Mouse (Mus musculus) T-cell, adult 2 months (primary cell): Measurements from ENCODE around the gene Sgsh.

Experiments used
- DNase-seq: peaks from one replicate; pipeline ENCODE4 v3.0.0; 2022; ENCODE audit warnings: low spot score

Sgsh gene

DNA sequence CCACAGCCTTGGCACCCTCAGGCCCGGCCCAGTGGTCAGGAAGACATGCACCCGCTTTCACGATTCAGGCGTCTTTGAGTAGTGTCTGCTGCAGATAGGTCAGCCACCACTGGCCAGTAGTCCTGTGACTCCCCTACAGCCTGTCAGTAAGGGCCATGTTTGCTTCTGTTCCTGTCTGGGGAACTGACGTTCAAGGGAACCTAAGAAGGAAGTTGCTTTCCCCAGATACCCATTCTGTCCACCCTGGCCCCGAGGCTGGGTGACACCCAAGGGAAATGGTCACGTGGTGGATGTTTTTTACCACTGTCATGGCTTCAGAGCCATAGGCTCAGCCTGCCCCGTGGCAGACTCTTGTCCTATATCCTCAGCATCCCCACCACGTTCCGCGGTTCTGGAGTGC is 22.0 kb upstream of the Sgsh start:
- no peak for DNase-seq

DNA sequence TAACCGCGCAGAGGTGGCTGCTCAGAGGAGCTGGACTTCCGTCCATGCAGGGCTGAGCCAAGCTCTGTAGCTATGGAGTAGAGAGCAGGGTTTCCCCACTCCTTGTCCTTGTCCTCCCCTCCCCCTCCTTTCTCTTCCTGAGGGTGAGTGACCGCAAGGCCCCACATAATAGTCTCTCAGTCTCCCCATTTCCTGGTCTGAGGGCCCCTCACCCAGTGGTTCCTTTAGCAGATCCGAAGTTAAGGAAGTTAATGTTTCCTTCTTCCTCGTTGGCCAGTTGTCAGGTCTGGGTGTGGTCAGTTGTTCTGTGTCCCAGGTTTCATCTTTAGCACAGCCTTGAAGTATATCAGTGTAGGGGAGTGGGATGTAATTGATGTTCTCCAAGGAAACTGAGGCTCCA is 20.1 kb upstream of the Sgsh start:
- DNase-seq = no peak

DNA sequence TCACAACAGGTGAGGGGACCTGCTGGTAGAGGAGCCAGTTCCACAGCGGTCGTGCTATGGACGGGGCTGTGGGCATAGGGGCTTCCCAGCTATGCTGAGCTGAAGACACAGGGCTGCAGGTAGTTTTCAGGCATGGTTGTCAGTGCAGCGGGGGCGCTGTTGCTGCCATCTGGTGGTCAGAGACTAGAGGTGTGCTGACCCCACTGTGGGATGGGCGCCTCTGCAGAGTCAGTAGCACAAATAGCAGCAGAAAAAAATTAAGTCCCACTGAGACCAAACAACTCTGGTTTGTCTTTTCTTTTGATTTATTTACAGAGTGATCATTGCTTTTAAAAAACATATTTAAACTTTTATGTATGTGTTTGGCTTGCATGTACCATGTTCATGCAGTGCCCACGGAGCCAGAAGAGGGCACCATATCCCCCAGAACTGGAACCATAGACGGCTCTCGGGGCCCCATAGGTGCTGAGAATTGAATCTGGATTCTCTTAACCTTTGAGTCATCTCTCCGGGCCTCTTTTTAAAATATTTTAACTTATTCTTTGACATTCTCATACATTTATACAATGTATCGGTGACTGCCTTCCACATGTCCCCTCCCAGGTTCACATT is 8.3 kb upstream of the Sgsh start:
- peak; percentile 72 for DNase-seq

DNA sequence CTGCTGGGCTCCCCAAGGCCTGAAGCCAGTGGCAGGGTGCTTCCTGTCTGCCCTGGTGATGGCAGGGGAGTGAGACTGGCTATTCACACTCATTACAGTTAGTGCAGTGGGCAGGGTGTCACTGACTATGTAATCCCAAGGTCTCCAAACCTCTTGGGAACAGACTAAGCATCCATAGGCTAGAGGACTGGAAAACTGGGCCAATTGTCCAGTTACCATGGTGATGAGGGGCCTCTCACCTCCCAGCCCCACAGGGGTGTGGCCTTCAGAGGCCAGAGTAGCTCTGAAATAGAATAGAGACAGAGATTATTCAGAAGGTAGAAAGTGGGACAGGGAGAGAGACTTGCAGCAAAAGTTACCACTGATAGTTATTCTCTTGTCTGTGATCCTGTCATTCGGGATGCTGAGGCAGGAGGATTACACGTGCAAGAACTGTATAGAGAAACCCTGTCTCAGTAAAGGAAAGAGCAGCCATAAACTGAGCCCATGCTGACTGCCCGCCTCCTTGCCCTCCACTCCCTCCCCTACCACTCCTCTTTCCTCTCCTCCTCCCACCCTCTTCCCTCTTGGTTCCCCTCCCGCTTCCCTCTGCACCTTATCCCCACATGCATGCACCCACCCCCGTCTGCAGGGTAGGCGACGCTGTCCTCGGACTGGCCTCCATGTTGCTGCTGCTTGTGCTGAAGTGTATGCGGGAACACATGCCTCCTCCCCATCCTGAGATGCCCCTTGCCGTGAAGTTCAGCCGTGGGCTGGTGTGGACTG is 7.6 kb upstream of the Sgsh start:
- DNase-seq = no peak

DNA sequence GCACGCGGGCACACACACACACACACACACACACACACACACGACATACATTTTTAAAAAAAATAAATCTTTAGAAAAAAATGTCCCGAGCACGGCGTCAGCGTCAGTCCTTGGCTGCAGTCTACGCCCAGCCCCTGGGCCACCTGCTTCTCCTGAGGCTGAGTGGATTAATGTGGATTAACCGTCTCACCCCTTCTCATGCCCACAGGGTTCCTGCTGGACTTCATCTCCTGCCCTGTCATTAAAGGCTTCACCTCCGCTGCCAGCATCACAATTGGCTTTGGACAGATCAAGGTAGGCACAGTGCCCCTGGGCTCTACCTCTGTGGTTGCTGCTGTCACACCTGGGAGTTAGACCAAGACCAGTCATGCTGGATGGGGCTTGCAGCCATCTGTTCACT is 3.8 kb upstream of the Sgsh start:
- DNase-seq = no peak

DNA sequence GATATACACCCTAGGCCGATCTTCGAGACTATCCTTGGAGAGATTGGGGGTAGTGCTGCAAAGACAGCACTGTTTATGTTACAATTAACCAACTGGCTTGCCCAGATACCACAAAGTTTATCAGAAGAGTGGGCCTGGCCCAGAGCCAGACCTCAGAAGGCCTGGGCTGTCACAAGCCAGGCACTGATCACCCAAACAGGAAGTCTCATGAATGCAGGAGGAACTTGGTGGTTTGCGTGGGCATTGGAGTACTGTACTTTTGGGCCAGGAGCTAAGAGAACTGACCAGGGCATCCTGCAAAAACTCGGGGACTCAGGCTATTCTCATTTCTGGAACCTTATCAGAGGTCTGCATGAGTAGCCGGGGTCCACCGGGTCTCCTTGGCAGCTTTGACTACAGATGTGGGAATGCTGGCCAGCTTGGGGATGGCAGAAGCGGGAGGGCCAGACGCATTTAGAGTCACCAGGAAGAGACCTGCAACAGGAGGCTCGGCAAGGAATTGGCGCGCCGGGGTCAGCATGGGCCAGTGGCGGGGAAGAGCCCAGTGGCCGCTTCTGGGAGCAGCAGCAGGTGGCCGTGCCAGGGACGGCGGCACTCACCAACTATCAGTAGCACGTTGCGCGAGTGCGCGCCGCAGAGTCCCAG is 416 bp downstream of the Sgsh start:
- peak; percentile 58 for DNase-seq

DNA sequence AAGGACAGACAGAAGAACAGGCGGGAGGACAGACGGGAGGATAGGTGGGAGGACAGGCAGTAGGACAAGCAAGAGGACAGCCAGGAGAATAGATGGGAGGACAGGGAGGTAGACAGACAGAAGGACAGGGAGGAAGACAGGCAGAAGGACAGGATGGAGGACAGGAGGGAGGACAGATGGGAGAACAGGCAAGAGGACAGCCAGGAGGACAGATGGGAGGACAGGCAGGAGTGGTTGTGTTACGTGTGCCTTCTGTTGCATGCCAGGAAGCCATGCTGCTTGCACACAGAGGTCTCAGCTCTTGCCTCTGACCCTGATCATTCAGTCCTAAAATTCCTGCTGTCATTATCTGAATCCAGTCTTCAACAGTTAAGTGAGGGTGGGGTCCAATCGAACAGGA is 1.4 kb downstream of the Sgsh start:
- DNase-seq = no peak

DNA sequence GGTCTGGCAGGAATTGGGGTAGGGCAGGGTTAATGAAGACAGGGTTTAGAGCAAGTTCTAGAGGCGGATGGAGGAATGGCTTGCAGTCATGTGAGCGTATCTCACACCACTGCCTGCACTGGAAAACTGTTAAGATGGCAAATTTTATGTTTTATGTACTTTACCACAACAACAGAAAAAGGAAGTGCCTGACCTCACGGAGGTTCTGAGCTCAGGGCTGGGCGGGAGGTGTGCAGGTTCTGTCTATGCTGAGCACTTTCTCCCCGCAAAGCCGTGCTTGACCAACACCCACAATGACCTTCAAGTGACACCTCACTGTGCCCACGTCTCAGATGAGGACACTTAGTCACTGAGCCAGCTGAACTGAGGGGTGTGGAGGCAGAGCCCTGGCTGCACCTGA is 3.2 kb downstream of the Sgsh start:
- DNase-seq = peak; percentile 22

DNA sequence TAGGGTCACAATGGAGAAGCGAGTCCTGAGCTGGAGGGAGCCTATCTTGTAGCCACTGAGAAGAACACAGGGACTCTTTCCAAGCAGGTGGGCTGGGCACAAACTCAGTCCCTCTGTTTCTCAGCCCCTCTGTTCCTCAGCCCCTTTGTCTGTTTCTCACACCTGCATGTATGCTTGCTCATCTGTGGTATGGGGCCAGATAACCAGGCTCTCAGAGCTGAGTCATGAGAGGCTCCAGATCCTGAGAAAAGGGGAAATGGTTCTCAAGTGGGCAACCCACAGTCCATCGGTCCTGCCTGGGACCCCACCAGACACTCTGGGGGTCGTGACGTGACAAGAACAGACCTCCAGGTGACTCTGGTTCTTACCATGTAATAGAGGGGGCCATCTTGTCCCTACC is 8.2 kb downstream of the Sgsh start:
- DNase-seq = no peak

DNA sequence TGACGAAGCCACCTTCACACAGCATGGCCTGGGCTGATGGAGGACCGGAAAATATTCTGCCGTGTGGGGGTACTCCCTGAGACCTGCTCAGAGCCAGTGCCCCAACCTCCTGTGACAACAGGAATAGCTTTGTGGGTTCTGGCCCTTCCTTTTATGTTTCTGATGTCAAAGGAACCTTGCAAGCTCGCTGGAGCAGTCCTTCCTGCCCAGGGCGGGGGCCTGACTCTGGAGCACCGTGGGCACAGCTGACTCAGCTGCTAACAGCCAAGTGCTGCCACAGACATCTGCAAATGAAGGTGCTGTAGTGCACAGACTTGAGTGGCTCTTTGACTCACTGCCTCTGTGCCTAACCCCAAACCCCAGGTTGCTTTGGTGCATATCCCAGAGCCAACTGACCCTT is 10.5 kb downstream of the Sgsh start:
- no peak for DNase-seq

DNA sequence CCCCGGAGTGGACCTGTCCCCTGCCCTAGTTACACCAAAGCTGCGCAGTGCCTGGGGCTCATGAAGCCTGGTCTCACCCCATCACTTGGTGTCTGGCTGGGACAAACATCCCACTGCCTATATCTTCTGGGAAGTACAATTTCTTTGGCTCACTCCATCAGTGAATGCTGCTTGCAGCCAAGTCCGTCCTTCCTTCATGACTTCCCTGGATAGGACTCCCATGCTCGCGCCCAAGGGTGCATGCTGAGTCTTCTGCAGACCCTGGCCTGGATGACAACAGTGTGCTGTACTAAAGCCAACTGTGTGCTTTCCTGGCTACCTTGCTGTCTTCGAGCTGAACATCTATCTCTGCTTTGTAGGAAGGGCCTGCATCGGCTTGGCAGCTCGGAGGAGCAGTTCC is 11.2 kb downstream of the Sgsh start:
- no peak for DNase-seq

DNA sequence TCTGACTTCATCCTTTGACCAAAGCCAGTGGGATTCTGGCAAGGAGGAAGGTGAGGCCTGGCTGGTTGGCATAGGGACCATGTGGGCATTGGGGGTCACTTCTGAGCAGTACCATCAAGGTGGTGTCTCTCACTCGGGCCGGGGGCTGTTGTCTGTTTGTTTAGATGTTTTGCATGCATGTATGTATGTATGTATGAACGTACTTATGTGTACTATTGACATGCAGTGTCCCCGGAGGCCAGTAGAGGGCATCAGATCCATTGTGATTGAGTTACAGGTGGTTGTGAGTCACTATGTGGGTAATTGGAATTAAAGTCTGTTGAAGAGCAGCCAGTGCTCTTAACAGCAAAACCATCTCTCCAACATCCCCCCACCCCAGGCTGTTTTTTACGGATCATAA is 15.7 kb downstream of the Sgsh start:
- DNase-seq = peak; percentile 75

DNA sequence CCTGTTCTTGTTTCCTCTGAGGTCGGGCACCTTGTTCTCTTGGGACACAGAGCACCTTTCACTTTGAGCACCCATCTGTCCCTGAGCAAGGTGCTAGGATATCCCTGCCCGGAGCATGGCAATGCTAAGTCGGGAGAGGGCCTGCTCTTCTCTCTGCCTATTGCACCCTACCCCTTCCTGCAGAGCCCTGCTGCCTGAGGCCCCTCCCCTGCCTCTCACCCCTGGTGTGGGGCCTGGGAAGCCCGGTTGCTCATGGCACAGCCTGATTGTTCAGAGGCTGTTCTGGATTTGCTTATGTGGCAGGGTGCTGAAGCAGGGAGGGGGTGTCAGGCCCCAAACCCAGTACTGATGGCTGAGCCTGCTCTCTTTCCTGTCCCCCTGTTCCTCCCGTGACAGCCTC is 16.2 kb downstream of the Sgsh start:
- DNase-seq = no peak

DNA sequence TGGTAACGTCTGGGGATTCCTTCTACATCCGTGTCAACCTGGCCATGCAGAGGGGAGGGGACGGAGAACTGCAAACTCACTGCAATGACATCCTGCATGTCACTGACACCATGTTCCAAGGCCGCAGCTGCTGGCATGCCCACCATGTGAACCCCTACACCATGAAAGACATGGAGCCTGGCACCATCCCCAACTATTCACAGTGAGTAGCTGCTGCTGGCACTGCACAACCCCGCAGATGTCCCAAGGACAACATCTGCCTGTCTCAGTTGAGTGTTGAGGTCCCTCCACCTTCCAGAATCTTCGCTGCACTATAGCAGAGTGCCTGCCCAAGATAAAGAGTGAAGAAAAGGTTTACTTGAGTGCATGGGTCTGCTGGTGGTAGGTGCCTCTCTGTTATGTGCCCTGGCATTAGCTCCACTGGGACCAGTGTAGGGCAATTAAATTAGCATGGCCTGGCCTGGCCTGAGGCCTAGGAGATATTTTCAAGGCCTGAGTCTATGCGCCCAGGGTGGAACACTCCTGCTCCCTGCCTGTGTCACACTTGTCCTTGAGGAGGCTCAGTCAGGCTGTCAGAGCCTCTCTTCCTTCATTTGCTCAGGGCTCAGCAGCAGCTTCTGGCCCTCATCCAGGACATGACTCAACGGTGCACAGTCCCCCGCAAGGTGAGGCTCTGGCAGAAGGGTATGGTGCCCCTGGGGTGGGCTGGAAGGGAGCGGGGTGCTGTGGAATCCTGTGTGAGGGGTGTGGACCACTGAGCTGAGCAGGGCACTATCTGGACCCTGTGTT is 16.9 kb downstream of the Sgsh start:
- no peak for DNase-seq

DNA sequence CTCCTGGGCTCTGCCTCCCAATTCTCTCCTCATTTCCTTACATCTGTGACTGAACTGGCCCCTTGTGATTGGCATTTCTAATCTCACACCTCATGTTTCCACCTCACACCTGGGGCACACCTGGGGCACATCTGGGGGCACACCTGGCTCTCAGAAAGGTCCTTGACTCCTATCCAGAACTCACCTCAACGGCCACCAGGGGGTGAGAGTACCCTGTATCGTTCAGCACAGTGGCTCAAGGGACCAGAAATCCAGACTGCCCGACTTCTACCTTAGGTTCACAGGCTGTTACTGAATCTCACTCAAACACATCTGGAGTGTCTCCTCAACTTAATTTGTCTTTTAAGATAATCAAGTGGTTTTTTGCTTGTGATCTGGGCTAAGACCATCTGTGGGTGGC is 23.4 kb downstream of the Sgsh start:
- no peak for DNase-seq

DNA sequence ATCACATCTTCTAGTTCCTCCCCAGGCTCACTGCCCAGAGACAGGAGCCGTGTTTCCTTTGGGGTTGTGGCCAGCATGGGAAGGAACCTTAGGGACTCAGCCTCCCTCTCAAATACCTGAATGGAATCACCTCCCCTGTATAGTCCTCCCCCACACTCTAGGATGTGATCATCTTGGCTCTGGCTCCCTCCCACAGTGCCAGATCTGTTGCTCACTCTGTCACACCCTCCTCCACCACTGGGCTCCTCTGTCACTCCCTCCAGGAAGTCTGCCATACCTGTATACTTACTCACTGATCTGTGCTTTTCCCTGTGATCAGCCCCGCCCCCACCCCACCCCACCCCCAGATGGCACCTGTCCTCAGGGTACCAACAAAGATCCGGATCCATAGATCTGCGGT is 24.7 kb downstream of the Sgsh start:
- DNase-seq = no peak

DNA sequence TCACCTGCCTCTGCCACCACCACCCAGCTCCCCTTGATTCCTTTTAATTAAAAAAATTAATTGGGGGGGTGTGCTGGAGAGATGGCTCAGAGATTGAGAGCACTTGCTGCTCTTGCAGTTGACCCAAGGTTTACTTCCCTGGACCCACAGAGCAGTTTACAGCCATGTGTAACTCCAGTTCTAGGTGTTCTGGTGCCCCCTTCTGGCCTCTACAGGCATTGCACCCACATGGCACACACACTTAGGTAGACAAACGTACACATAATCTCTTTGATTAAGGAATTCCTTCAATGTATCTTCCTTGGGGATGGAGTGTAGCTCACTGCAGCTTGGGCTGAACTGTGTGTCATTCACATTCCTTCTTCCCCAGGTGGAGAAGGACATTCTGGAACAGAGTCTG is 30.3 kb downstream of the Sgsh start:
- no peak for DNase-seq

DNA sequence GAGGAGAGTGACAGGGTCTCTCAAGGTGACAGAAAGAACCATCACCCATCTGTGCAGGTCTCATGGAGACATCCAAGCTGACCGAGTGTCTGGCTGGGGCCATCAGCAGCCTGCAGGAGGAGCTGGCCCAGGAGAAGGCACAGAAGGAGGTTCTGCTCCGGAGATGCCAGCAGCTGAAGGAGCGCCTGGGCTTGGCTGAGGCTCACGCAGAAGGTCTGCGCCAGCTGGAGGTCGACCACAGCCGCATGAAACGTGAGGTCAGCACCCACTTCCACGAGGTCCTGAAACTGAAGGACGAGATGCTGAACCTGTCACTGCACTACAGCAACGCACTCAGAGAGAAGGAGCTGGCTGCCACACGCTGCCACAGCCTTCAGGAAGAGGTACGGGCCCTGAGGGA is 32.8 kb downstream of the Sgsh start:
- no peak for DNase-seq

DNA sequence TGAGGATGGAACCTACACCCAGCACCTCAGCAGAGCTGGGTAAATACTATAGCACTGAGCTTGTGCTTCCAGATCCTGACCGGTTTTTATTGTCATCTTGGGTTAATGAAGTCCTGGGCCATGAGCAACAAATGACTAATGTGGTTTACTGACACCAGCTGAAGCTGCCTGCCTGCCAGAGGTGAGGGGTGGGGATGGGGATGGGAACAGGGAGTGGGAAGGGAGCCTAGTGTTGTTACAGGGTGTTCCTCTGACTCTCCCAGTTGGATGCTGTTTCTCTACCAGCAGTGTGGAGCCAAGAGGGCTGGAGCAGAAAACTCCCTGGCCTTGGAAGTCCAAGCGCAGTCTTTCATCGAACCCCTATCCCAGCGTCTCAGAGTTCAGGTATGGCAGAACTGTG is 38.6 kb downstream of the Sgsh start:
- no peak for DNase-seq

DNA sequence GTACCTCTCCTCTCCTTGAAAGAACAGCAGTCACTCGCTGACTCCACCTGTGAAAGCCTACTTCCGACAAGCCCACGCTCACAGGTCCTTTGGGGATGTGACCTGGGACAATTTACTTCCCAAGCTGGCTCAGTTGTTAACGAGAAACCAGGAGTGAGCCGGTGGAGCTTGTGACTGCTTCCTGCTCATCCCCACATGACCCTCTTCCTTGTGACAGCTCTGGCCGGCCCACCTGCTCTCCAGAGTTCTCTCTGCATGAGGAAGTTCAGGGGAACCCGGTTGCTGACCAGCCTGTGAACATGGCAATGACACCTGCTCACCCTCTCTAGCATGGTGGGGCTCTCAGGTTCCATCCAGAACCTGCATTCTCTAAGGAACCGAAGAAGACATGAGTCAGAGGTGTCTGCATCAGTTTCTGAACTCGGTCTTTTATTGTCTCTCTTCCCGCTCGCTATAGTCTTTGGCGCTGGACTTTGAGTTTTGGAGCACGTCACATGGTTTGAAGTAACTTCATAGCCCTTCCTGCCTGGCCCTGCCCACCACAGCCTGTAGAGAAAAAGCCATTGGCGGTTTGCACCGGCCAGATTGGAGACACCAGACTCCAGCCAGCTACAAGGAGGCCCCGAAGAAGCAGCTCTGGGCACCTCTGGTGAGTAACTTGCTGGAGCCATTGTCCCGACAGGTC is 40.9 kb downstream of the Sgsh start:
- no peak for DNase-seq

DNA sequence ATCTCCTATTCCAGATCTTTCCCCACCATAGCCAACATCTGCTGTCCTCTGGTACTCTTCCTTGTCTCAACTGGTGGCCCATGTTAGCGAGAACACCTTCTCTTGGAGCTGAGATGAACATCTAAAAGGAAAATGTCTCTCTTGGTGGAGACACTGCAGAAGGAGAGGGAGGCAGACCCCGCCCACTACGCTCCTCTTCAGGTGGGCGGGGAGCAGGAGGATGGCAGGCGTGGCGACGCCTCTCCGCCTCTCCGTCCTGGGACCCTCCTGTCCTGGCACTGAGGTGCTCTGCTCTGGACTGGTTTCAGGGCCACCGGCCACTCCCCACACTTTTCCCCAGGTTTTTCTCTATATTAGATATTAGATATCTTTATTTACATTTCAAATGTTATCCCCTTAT is 44.7 kb downstream of the Sgsh start:
- DNase-seq = no peak

DNA sequence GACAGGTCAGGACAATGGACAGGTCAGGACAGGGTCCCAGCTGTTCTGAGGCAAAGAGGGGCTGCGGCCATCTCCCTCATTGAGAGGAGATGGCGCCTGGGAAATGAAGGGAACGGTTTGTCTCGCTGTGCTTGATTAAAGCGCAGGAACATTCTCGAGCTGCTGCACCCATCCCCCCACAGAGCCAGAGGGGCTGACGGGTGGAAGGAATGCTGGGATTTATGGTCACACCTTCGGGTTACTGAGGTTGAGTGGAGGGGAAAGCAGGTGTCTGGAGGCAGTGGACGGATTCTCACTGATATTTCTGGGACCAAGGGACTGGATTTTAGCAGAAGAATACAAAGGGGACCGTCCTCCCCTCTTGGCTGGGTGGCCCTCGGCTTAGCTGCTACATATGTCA is 47.4 kb downstream of the Sgsh start:
- DNase-seq = no peak

DNA sequence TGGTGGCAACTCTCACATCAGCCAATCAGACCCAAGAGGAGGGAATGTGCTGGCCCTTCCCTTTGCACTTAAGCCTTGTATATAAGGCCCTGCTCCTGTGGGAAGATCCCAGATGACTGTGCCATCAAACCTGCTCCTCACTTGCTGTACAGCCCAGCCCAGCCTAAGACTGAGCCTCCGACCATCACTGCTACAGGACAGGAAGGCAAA is 47.8 kb downstream of the Sgsh start, which contains the start of gene Card14:
Gene Card14 (plus strand): TSS at position 111 of the 210 bp plus-strand sequence.
- DNase-seq = no peak
